Mouse (Mus musculus) heart, embryonic 15.5 days (tissue): ENCODE measurements around the gene Cnpy3. TPM values are rescaled to one million over a fixed set of nuclear protein-coding genes. Genes with fewer than 3 reads are reported as not detected.

ENCODE experiments used
- ATAC-seq: fragments of 200-750 bp; cut with Nextera tagmentation; replicated peaks from 2 replicates; pipeline ENCODE4 v1.8.0; 2017; ENCODE audit warnings: low read depth, moderate TSS enrichment; ENCODE audit not compliant: insufficient number of reproducible peaks, insufficient read depth, low FRiP score
- H3K27ac ChIP-seq: fragments of 300-500 bp; sonication (generic); 2 replicates; pipeline ENCODE4 v1.5.1; 2015; ENCODE audit warnings: mild to moderate bottlenecking, inconsistent platforms
- H3K27me3 ChIP-seq: fragments of 300-500 bp; sonication (generic); 2 replicates; pipeline ENCODE4 v1.6.1; 2015; ENCODE audit warnings: inconsistent platforms
- H3K36me3 ChIP-seq: fragments of 300-500 bp; sonication (generic); 2 replicates; pipeline ENCODE4 v1.6.1; 2015; ENCODE audit warnings: mild to moderate bottlenecking, inconsistent platforms
- H3K4me1 ChIP-seq: fragments of 300-500 bp; sonication (generic); replicated peaks from 2 replicates; pipeline ENCODE4 v1.6.1; 2015; ENCODE audit warnings: inconsistent platforms
- H3K4me2 ChIP-seq: fragments of 300-500 bp; sonication (generic); 2 replicates; pipeline ENCODE4 v1.6.1; 2015; ENCODE audit warnings: inconsistent platforms, mild to moderate bottlenecking, moderate library complexity
- H3K4me3 ChIP-seq: fragments of 300-500 bp; sonication (generic); 2 replicates; pipeline ENCODE4 v1.5.1; 2015; ENCODE audit warnings: mild to moderate bottlenecking, inconsistent platforms
- H3K9ac ChIP-seq: fragments of 300-500 bp; sonication (generic); 2 replicates; pipeline ENCODE4 v1.6.1; 2015; ENCODE audit warnings: mild to moderate bottlenecking, inconsistent platforms
- H3K9me3 ChIP-seq: fragments of 300-500 bp; sonication (generic); replicated peaks from 2 replicates; pipeline ENCODE4 v1.6.1; 2016; ENCODE audit warnings: inconsistent platforms
- WGBS: fragments of 180-500 bp; shearing (Covaris S2); methylation state at CpG from one replicate; pipeline ENCODE4 v1.1.7; 2015; ENCODE audit warnings: mixed read lengths; 5-methylcytosine and 5-hydroxymethylcytosine counted together
- polyA plus RNA-seq: library from polyadenylated mRNA; unstranded; fragments of >200 nt; fragmentation: Nextera tagmentation; extraction: Ambion mirVana; gene quantifications from 2 replicates; pipeline ENCODE4 v1.2.1, GENCODE M21; 2015

Cnpy3 gene
- polyA plus RNA-seq, 1 experiment from 2014 or later = 43.1 TPM

DNA sequence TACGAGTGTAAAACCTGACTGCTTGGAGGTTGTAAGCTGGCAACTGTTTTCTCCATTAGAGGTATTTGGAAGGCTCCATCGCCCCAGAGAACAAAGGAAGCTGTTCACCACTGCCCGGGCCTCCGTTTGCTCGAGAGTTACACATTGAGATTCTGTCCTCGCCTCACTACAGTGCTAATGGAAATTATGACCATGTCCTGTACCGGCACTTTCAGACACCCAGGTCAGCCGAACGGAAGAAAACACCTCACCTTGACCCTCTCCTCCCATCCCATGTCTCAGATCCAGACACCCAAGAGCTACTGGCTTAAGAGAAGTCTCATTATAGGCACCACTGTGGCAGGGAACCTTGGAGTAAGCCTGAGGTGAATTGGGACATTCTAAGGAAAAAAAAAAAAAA lies 38.2 kb downstream of the Cnpy3 start:
- Histone ChIP-seq H3K4me1 (peaks cover 16% of the 10 kb centered on the region), H3K4me2 (no peak overlapping the region), H3K4me3 (no peak overlapping the region), H3K36me3 (peaks cover 24% of the 10 kb centered on the region), H3K9ac (0 out of 2 replicates have a peak overlapping the region, but pooled peaks have one; percentile 25), H3K27me3 (no peaks in the 10 kb centered on the region), H3K27ac (no peak overlapping the region), H3K9me3 (no peaks in the 10 kb centered on the region)
- WGBS = 83% methylated on average over 9 of the region's 9 CpGs
- ATAC-seq = no peak

GRCm38 (mm10) chr17:46712442-46712841 lies 39.6 kb downstream of the Cnpy3 start:
- peaks cover 24% of the 10 kb centered on the region for H3K36me3 ChIP-seq
- ATAC-seq = no peak
- H3K9me3 ChIP-seq = no peaks in the 10 kb centered on the region
- no peaks in the 10 kb centered on the region for H3K27me3 ChIP-seq
- H3K27ac ChIP-seq = peak overlapping the region; percentile 80
- H3K9ac ChIP-seq = peak overlapping the region; percentile 78
- WGBS = 54% methylated on average over 7 of the region's 7 CpGs
- H3K4me3 ChIP-seq = peak overlapping the region; percentile 98
- peak overlapping the region; percentile 90 for H3K4me2 ChIP-seq
- H3K4me1 ChIP-seq = peaks cover 16% of the 10 kb centered on the region

- Histone ChIP-seq H3K4me3 (peak overlapping the region; percentile 98), H3K4me1 (peaks cover 16% of the 10 kb centered on the region), H3K4me2 (peak overlapping the region; percentile 90), H3K36me3 (peaks cover 24% of the 10 kb centered on the region), H3K27ac (peak overlapping the region; percentile 80), H3K9ac (peak overlapping the region; percentile 78), H3K27me3 (no peaks in the 10 kb centered on the region), H3K9me3 (no peaks in the 10 kb centered on the region)
- ATAC-seq = peak; percentile 69
- 0% methylated on average over 65 of the region's 76 CpGs for WGBS
Measured at GRCm38 (mm10) chr17:46711612-46712271, 40.3 kb downstream of the Cnpy3 start.

DNA sequence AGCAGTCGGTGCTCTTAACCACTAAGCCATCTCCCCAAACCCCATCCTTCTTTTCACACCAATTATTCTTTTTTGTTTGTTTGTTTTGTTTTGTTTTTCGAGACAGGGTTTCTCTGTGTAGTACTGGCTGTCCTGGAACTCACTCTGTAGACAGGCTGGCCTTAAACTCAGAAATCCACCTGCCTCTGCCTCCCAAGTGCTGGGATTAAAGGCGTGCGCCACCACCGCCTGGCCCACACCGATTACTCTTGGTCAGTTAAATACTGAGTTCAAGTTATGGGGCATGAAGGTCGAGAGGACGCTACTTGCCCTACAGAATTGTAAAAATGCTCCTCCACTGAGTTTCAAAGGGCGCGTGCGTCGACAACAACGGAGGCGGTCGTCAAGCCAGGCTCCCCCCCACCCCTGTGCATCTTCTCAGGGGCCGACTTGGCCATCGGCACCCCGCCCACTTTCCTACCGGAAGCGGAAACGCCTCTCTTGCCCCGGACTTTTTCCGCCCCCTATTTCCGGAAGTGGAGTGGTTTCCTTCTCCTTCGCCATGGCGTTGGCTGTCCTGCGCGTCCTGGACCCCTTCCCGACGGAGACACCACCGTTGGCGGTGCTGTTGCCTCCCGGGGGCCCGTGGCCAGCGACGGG lies 40.9 kb downstream of the Cnpy3 start, which contains the start of gene Pex6:
TSS of gene Pex6 (plus strand) at position 505 of the 639 bp plus-strand sequence.
- WGBS = 7% methylated on average over 36 of the region's 36 CpGs
- Histone ChIP-seq H3K4me2 (peak within 1 kb of the TSS; percentile 90), H3K4me1 (peaks cover 16% of the 10 kb centered on the region), H3K9me3 (no peaks in the 10 kb centered on the region), H3K27me3 (no peaks in the 10 kb centered on the region), H3K27ac (peak within 1 kb of the TSS; percentile 80), H3K36me3 (peaks cover 24% of the 10 kb centered on the region), H3K4me3 (peak within 1 kb of the TSS; percentile 98), H3K9ac (peak within 1 kb of the TSS; percentile 78)
- peak; percentile 90 for ATAC-seq

GRCm38 (mm10) chr17:46706375-46707089 lies 45.5 kb downstream of the Cnpy3 start:
- Histone ChIP-seq H3K27ac (no peak overlapping the region), H3K4me3 (no peak overlapping the region), H3K27me3 (no peaks in the 10 kb centered on the region), H3K9ac (no peak overlapping the region), H3K4me2 (0 out of 2 replicates have a peak overlapping the region, but pooled peaks have one; percentile 91), H3K36me3 (no peaks in the 10 kb centered on the region), H3K4me1 (peaks cover 28% of the 10 kb centered on the region), H3K9me3 (no peaks in the 10 kb centered on the region)
- ATAC-seq = no peak
- 75% methylated on average over 14 of the region's 14 CpGs for WGBS

DNA sequence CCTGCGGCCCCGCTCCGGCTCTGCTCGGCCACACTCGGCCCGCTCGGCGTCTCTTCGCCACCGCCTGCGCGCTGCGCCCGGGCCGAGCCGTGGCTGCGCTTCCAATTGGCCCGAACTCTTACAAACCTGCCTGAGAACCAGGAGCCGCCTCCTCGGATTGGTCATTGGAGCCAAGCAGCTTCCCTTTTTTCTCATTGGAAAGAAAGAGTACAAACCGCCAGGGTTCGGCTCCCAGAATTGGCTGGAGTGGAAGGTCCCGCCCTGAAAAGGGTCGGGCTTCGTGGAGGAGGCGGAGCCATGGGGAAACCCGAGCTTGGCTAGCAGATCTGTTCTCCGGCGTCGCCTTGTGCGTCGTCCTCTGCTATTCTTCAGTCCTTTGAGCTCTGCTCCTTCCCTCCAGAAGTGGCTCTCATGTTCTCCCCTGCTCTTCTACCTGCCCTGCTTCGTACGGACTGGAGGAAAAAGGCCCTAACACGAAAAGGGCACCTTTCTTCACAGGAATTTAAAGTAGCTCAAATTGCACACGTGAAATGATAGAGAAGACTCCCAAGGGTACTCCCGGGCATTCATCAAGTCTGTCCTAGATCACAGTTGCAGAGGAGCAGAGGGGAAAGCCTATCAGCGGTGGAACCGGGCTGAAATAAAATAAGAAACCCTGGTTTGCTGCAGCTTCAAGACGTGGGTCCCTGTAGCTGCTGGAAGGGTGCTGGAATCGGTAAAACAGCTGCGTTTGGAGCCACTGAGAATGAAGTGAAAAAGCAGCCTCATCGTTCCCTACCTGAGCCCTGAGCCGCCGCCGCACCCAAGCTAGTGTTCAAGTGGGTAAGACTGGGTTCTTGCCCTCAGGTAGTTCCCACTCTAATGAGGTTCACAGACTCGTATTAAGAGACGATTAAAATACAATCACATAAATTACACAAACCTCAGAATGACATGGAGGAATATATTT lies 46.9 kb downstream of the Cnpy3 start, which contains the start of gene Ppp2r5d:
TSS of gene Ppp2r5d (minus strand) at position 225 of the 949 bp plus-strand sequence.
- peak within 1 kb of the TSS; percentile 91 for H3K4me2 ChIP-seq
- peak within 1 kb of the TSS; percentile 95 for H3K27ac ChIP-seq
- H3K4me1 ChIP-seq = peaks cover 30% of the 10 kb centered on the region
- no peaks in the 10 kb centered on the region for H3K27me3 ChIP-seq
- H3K9ac ChIP-seq = peak within 1 kb of the TSS; percentile 96
- WGBS = 1% methylated on average over 48 of the region's 48 CpGs
- no peaks in the 10 kb centered on the region for H3K9me3 ChIP-seq
- no peaks in the 10 kb centered on the region for H3K36me3 ChIP-seq
- ATAC-seq = peak; percentile 95
- H3K4me3 ChIP-seq = peak within 1 kb of the TSS; percentile 98

DNA sequence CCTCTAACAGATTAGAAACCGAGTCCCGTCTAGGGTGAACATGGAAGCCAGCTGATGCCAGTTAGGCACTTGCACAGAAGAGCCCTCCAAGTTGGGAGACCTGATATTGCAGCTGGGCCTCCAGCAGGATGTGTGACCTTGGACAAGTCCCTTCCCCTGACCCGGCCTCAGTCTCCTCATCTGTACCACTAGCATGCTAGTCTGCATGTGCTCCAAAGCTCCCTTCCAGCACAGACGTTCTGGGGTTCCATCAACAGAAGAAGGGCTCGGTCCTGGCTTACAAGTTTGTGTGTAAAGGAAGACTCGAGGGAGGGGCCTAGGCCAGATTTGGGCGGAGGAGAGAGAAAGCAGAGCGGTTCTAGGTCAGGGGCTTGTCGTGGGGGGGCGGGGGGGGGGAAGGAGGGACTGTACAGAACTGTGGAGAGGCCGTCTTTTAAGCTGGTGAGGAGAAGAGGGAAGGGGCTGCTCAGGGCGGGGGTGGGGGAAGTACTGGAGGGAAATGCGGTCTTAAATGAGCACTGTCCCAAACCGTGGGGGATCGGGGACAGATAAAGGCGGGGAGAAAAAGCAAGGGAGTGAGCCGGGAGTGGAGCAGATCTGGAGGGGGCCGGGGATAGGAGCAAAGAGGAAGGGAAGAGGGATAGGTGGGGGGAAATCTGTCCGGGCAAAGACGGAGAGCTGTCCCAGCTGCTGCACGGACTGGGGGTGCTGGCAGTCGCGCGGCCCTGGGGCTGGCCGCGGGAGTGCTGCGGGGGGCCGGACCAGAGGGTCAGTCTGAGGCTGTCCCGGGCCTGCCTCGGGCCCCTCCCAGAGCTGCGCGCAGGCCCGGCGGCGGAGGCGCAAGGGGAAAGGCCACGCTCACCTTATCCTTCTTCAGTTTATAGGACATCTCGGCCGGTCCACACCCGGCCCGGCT lies 47.8 kb downstream of the Cnpy3 start:
- peak overlapping the region; percentile 98 for H3K4me3 ChIP-seq
- WGBS = 4% methylated on average over 41 of the region's 41 CpGs
- H3K9me3 ChIP-seq = no peaks in the 10 kb centered on the region
- peak overlapping the region; percentile 96 for H3K9ac ChIP-seq
- H3K4me1 ChIP-seq = peaks cover 30% of the 10 kb centered on the region
- H3K27ac ChIP-seq = peak overlapping the region; percentile 95
- peak overlapping the region; percentile 91 for H3K4me2 ChIP-seq
- H3K27me3 ChIP-seq = no peaks in the 10 kb centered on the region
- peak; percentile 78 for ATAC-seq
- peaks cover under 1% of the 10 kb centered on the region; the same call in 1 of the 2 replicates for H3K36me3 ChIP-seq

GRCm38 (mm10) chr17:46702506-46702905 lies 49.5 kb downstream of the Cnpy3 start:
- Histone ChIP-seq H3K27me3 (no peaks in the 10 kb centered on the region), H3K9me3 (no peaks in the 10 kb centered on the region), H3K4me2 (peak overlapping the region; percentile 91), H3K9ac (no peak overlapping the region; the same call in 1 of the 2 replicates), H3K4me3 (peak overlapping the region; percentile 98; the same call in 1 of the 2 replicates), H3K27ac (no peak overlapping the region), H3K36me3 (peaks cover 6% of the 10 kb centered on the region; the same call in 1 of the 2 replicates), H3K4me1 (peaks cover 30% of the 10 kb centered on the region)
- WGBS = 84% methylated on average over 5 of the region's 5 CpGs
- ATAC-seq = no peak

DNA sequence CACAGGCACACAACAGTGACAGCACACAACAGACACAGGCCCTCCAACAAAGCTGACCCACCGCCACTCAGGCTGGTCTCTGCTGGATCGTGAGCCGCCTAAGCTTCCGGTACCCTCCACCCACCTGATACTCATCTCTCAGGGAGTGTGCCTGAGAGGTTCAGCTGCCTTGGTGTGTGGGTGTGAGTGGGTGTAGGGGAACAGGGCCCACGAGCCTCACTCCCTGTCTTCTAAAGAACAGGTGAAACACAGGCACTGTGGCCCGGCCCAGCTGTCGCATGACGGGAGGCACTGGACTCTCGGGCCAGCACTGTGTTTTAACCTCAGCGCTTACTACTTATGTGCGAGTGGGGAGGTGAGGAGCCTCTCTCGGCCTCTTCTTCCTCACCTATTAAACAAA lies 49.9 kb downstream of the Cnpy3 start:
- peaks cover 30% of the 10 kb centered on the region for H3K4me1 ChIP-seq
- H3K27ac ChIP-seq = no peak overlapping the region
- WGBS = 91% methylated on average over 12 of the region's 12 CpGs
- no peak overlapping the region for H3K4me2 ChIP-seq
- 0 out of 2 replicates have a peak overlapping the region, but pooled peaks have one; percentile 25 for H3K9ac ChIP-seq
- ATAC-seq = no peak
- H3K9me3 ChIP-seq = no peaks in the 10 kb centered on the region
- peaks cover 7% of the 10 kb centered on the region; the same call in 1 of the 2 replicates for H3K36me3 ChIP-seq
- H3K27me3 ChIP-seq = no peaks in the 10 kb centered on the region
- H3K4me3 ChIP-seq = no peak overlapping the region
